Mouse (Mus musculus) liver, embryonic 16.5 days (tissue): Measurements from ENCODE around the gene Hps1. TPM values are rescaled to one million over a fixed set of nuclear protein-coding genes. Genes with fewer than 3 reads are reported as not detected.
"Not testable (repeated sequence)": the region's sequence is repeated elsewhere in the genome, so short reads cannot be mapped to it uniquely, and the experiment has no call there.

Experiments used
- ATAC-seq: fragments of 200-750 bp; cut with Nextera tagmentation; 2 replicates; pipeline ENCODE4 v1.8.0; 2017; ENCODE audit warnings: low read depth, mild to moderate bottlenecking, moderate number of reproducible peaks, moderate library complexity
- H3K27ac ChIP-seq: fragments of 300-500 bp; sonication (generic); 2 replicates; pipeline ENCODE4 v1.5.1; 2014; ENCODE audit warnings: mild to moderate bottlenecking, low read length
- H3K27me3 ChIP-seq: fragments of 300-500 bp; sonication (generic); 2 replicates; pipeline ENCODE4 v1.6.1; 2014; ENCODE audit warnings: low read depth, low read length, mixed read lengths; ENCODE audit not compliant: control insufficient read depth, insufficient read depth
- H3K36me3 ChIP-seq: fragments of 300-500 bp; sonication (generic); 2 replicates; pipeline ENCODE4 v1.6.1; 2014; ENCODE audit warnings: mild to moderate bottlenecking; ENCODE audit not compliant: control insufficient read depth, insufficient read depth
- H3K4me1 ChIP-seq: fragments of 300-500 bp; sonication (generic); 2 replicates; pipeline ENCODE4 v1.6.1; 2014; ENCODE audit warnings: low read depth, low read length, mixed read lengths; ENCODE audit not compliant: control insufficient read depth
- H3K4me2 ChIP-seq: fragments of 300-500 bp; sonication (generic); 2 replicates; pipeline ENCODE4 v1.6.1; 2014; ENCODE audit warnings: low read depth, low read length, mixed read lengths
- H3K4me3 ChIP-seq: fragments of 300-500 bp; sonication (generic); 2 replicates; pipeline ENCODE4 v1.5.1; 2014; ENCODE audit warnings: low read depth, mild to moderate bottlenecking, low read length
- H3K9ac ChIP-seq: fragments of 300-500 bp; sonication (generic); 2 replicates; pipeline ENCODE4 v1.6.1; 2014; ENCODE audit warnings: low read depth, low read length
- H3K9me3 ChIP-seq: fragments of 300-500 bp; sonication (generic); replicated peaks from 2 replicates; pipeline ENCODE4 v1.6.1; 2016; ENCODE audit warnings: low read length; ENCODE audit not compliant: control insufficient read depth
- WGBS: fragments of 180-500 bp; shearing (Covaris S2); extraction: QIAGEN DNeasy Blood & Tissue Kit; methylation state at CpG from one replicate; pipeline ENCODE4 v1.1.7; 2014; ENCODE audit not compliant: insufficient replicate concordance; 5-methylcytosine and 5-hydroxymethylcytosine counted together
- polyA plus RNA-seq: library from polyadenylated mRNA; unstranded; fragments of >200 nt; fragmentation: Nextera tagmentation; extraction: Ambion mirVana; gene quantifications from 2 replicates; pipeline ENCODE4 v1.2.1, GENCODE M21; 2015

The Hps1 gene
- polyA plus RNA-seq, 1 experiment from 2014 or later, result 6.2 TPM

DNA sequence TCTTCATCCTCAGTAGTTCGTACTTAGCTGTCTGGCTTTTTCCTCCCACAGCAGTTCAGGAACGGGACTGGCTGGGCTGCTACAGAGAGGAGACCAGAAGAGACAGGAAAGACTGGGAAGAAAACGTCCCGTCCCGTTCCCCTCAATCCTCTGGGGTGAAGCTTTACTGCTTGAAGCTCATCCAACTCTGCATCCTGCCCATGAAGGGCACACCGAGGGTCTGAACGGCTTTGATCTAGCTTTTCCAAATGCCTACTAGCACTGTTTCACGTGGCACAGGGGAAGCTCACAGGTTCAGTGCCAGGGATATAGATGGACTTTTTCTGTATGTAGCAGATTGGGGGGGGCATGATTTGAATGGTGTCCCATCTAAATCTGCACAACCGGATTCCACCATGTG, 16.0 kb upstream of the Hps1 start:
- H3K27me3 ChIP-seq, result peaks cover 13% of the 10 kb centered on the region
- no peak overlapping the region for H3K9ac ChIP-seq
- 32% methylated on average over 9 of the region's 9 CpGs for WGBS
- no peaks in the 10 kb centered on the region for H3K9me3 ChIP-seq
- H3K4me2 ChIP-seq, result no peak overlapping the region
- H3K4me3 ChIP-seq, result no peak overlapping the region
- no peaks in the 10 kb centered on the region for H3K36me3 ChIP-seq
- H3K27ac ChIP-seq, result no peak overlapping the region
- no peak for ATAC-seq
- H3K4me1 ChIP-seq, result no peaks in the 10 kb centered on the region

DNA sequence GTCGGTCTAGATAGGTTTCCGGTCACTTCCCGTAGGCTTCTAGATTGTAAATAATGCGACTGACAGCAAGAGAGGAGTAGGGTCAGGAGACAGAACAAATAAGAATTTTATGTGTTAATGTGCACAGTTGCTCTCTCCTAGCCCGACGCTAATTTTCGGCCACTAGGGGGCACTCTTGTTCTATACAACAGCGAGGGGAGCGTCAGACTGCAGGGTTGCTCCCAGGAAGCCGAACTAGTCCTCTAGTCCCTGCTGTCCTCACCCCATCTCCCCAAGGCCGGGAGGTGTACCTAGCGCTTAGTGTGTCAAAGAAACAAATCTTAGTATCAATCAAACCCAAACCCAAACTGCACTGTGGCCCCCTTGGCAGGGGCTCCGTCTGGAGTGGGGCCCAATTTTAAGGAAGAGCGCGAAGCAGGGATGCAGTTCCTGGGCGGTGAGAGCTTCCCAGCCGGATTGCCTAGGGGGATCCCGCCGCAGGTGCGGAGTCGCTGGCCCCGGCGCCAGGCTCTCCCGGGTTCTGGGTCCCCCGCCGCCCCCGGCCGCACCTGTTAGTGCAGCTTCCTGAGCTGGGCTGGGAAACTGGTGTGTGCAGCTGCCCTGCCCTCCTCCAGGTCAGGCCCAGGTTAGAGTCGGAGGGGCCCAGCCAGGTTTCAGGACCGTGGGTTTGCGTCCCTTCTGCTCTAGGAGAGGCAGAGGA, 15.3 kb upstream of the Hps1 start:
- H3K4me2 ChIP-seq, result peak overlapping the region; percentile 52
- H3K36me3 ChIP-seq, result no peaks in the 10 kb centered on the region
- 1% methylated on average over 31 of the region's 31 CpGs for WGBS
- H3K4me1 ChIP-seq, result no peaks in the 10 kb centered on the region
- peak overlapping the region; percentile 36 for H3K4me3 ChIP-seq
- H3K9ac ChIP-seq, result no peak overlapping the region
- peaks cover 13% of the 10 kb centered on the region for H3K27me3 ChIP-seq
- ATAC-seq, result 0 out of 2 replicates have a peak, but pooled peaks have one; percentile 27
- H3K27ac ChIP-seq, result no peak overlapping the region
- no peaks in the 10 kb centered on the region for H3K9me3 ChIP-seq

GRCm38 (mm10) chr19:42788311-42788710, 8.5 kb upstream of the Hps1 start:
- no peak overlapping the region for H3K4me2 ChIP-seq
- H3K9ac ChIP-seq, result no peak overlapping the region
- H3K9me3 ChIP-seq, result no peaks in the 10 kb centered on the region
- H3K36me3 ChIP-seq, result no peaks in the 10 kb centered on the region
- H3K4me3 ChIP-seq, result no peak overlapping the region
- ATAC-seq, result 0 out of 2 replicates have a peak, but pooled peaks have one; percentile 30
- 33% methylated on average over 5 of the region's 5 CpGs for WGBS
- H3K27ac ChIP-seq, result no peak overlapping the region
- no peaks in the 10 kb centered on the region; the same call in 1 of the 2 replicates for H3K4me1 ChIP-seq
- no peaks in the 10 kb centered on the region for H3K27me3 ChIP-seq

GRCm38 (mm10) chr19:42785562-42786220, 5.9 kb upstream of the Hps1 start:
- no peak overlapping the region for H3K4me3 ChIP-seq
- WGBS, result 47% methylated on average over 8 of the region's 8 CpGs
- H3K27ac ChIP-seq, result no peak overlapping the region
- no peak overlapping the region for H3K4me2 ChIP-seq
- H3K9me3 ChIP-seq, result no peaks in the 10 kb centered on the region
- H3K9ac ChIP-seq, result no peak overlapping the region
- H3K36me3 ChIP-seq, result no peaks in the 10 kb centered on the region
- no peaks in the 10 kb centered on the region for H3K27me3 ChIP-seq
- H3K4me1 ChIP-seq, result no peaks in the 10 kb centered on the region; the same call in 1 of the 2 replicates
- no peak for ATAC-seq

DNA sequence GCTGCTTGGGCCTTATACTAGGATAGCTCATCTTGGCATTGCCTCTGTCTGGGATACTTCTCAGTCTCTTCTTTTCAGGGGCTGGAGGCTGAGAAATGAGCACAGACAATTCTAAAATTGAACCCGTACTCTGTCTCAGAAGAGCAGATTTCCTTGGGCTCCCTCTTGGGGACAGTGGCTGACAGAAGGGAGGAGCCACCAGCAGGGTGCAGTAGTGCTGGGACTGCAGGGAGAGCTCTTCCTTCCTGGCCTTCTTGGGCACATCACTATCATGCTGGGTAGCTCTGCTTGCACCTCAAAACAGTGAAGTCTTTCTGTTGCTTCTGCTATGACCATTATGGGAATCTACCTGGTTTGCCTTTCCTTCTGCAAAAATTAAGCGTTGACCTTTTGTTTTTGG, 5.4 kb upstream of the Hps1 start:
- Histone ChIP-seq H3K4me1 (no peaks in the 10 kb centered on the region; the same call in 1 of the 2 replicates), H3K27ac (no peak overlapping the region), H3K36me3 (no peaks in the 10 kb centered on the region), H3K4me3 (no peak overlapping the region), H3K4me2 (no peak overlapping the region), H3K27me3 (no peaks in the 10 kb centered on the region), H3K9ac (no peak overlapping the region), H3K9me3 (no peaks in the 10 kb centered on the region)
- 24% methylated on average over 2 of the region's 2 CpGs for WGBS
- no peak for ATAC-seq

GRCm38 (mm10) chr19:42780156-42780538, 369 bp upstream of the Hps1 start:
- ATAC-seq, H3K9me3 ChIP-seq, H3K4me1 ChIP-seq, H3K27me3 ChIP-seq, H3K36me3 ChIP-seq: not testable (repeated sequence)
- Histone ChIP-seq H3K27ac (peak overlapping the region; percentile 53; the same call in 1 of the 2 replicates), H3K4me3 (peak overlapping the region; percentile 76), H3K4me2 (peak overlapping the region; percentile 81), H3K9ac (peak overlapping the region; percentile 73)
- 39% methylated on average over 7 of the region's 7 CpGs for WGBS

DNA sequence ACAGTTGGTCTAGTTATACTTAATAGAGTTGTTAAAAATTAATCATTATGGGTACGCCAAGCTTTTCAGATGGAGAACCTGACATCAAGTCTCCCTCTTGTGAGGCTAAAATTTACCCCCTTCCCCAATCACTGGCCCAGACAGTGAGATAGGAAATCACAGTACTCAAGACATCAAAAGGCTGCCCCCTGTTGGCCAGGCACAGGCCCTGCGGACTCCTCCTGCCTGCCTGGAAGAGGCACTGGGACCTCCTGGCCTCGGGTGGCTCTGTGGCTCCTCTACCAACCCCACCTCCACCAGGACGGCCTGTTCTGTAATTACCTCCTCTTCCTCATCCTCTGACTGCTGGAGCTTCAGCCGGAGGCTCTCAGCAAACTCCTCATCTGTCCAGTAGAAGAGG, 2.0 kb downstream of the Hps1 start:
- no peak for ATAC-seq
- 55% methylated on average over 5 of the region's 5 CpGs for WGBS

DNA sequence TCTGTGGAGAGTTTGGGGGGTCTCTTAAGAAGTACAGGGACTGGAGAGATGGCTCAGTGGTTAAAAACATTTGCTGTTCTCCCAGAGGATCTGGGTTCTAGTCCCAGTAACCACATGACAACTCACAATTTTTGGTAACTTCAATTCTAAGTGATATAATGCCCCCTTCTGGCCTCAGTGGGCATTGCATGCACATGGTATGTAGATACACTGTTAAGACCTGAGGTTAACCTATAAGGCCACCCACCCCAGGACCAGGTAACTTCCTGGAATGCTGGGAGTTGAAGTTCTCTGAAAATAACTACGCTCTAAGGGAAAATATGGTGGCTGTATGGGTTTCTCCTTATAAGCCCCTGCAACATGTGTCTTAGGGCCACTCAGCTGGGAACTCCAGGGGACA, 3.0 kb downstream of the Hps1 start:
- Histone ChIP-seq H3K4me3 (no peak overlapping the region), H3K9me3 (no peaks in the 10 kb centered on the region), H3K27ac (no peak overlapping the region), H3K9ac (no peak overlapping the region), H3K4me2 (no peak overlapping the region), H3K4me1 (peaks cover 10% of the 10 kb centered on the region), H3K36me3 (no peaks in the 10 kb centered on the region), H3K27me3 (no peaks in the 10 kb centered on the region)
- WGBS, result 86% methylated on average over 1 of the region's 1 CpGs
- ATAC-seq, result no peak

More for the DNA sequence above, 2.0 kb downstream of the Hps1 start:
- no peak overlapping the region for H3K27ac ChIP-seq
- no peak overlapping the region for H3K4me3 ChIP-seq
- no peaks in the 10 kb centered on the region for H3K9me3 ChIP-seq
- no peaks in the 10 kb centered on the region for H3K36me3 ChIP-seq
- H3K4me2 ChIP-seq, result no peak overlapping the region
- peaks cover 10% of the 10 kb centered on the region for H3K4me1 ChIP-seq
- no peak overlapping the region for H3K9ac ChIP-seq
- no peaks in the 10 kb centered on the region for H3K27me3 ChIP-seq

- Histone ChIP-seq H3K4me2 (no peak overlapping the region), H3K4me3 (no peak overlapping the region), H3K36me3 (no peaks in the 10 kb centered on the region), H3K9me3 (no peaks in the 10 kb centered on the region), H3K27me3 (no peaks in the 10 kb centered on the region), H3K27ac (no peak overlapping the region), H3K9ac (no peak overlapping the region), H3K4me1 (no peaks in the 10 kb centered on the region)
- 82% methylated on average over 23 of the region's 23 CpGs for WGBS
- ATAC-seq, result no peak
These were observed 9.5 kb downstream of the Hps1 start for GRCm38 (mm10) chr19:42770141-42770872.
